Mouse (Mus musculus) MEL (cell line): ENCODE measurements at regions not wholly inside any gene's neighbourhood (a gene's known extent, or its start where the extent isn't known, plus 50 kb on each side); places are given as distances from the start of the nearest gene placed in this dataset.

Source experiments
- CTCF ChIP-seq, 3 experiments: IDR thresholded peaks in 2 of 3; conservative IDR thresholded peaks in 1 of 3; 2 replicates each; pipeline ENCODE4 v1.5.1; 2011 to 2012; ENCODE audit warnings: low read length in 3 of 3, low read depth in 2 of 3, mild to moderate bottlenecking in 2 of 3, improper control_type of control experiment in 1 of 3, inconsistent platforms in 1 of 3, mixed read lengths in 1 of 3, moderate library complexity in 1 of 3; ENCODE audit not compliant: control insufficient read depth in 1 of 3, insufficient read depth in 1 of 3, poor library complexity in 1 of 3, severe bottlenecking in 1 of 3
- GATA1 ChIP-seq: IDR thresholded peaks from 2 replicates; pipeline ENCODE4 v1.6.1; 2011; ENCODE audit warnings: low read depth, low read length, improper control_type of control experiment
- MXI1 ChIP-seq: IDR thresholded peaks from 2 replicates; pipeline ENCODE4 v1.6.1; 2011; ENCODE audit warnings: mild to moderate bottlenecking, low read depth, low read length, improper control_type of control experiment
- MYB ChIP-seq: IDR thresholded peaks from 2 replicates; pipeline ENCODE4 v1.6.1; 2011; ENCODE audit warnings: mild to moderate bottlenecking, low read depth, low read length, improper control_type of control experiment
- RAD21 ChIP-seq: IDR thresholded peaks from 2 replicates; pipeline ENCODE4 v1.6.1; 2011; ENCODE audit warnings: mild to moderate bottlenecking, low read depth, low read length, improper control_type of control experiment
- TAL1 ChIP-seq: IDR thresholded peaks from 2 replicates; pipeline ENCODE4 v1.6.1; 2012; ENCODE audit warnings: mild to moderate bottlenecking, inconsistent platforms, low read length, moderate library complexity, mixed read lengths
- TBP ChIP-seq: IDR thresholded peaks from 2 replicates; pipeline ENCODE4 v1.8.0; 2011; ENCODE audit warnings: low read depth, low read length, improper control_type of control experiment
- USF1 ChIP-seq: IDR thresholded peaks from 2 replicates; pipeline ENCODE4 v1.6.1; 2014; ENCODE audit warnings: low read depth, mild to moderate bottlenecking, inconsistent platforms, low read length, improper control_type of control experiment, moderate library complexity
- USF2 ChIP-seq, 2 experiments: IDR thresholded peaks; 2 replicates each; pipeline ENCODE4 v1.6.1; 2011 to 2012; ENCODE audit warnings: improper control_type of control experiment in 2 of 2, low read length in 2 of 2, borderline replicate concordance in 1 of 2, inconsistent platforms in 1 of 2, low read depth in 1 of 2, mild to moderate bottlenecking in 1 of 2; ENCODE audit not compliant: insufficient read depth in 1 of 2
- ZC3H11A ChIP-seq: IDR thresholded peaks from 2 replicates; pipeline ENCODE4 v1.6.1; 2012; ENCODE audit warnings: low read depth, mild to moderate bottlenecking, inconsistent platforms, low read length, improper control_type of control experiment

DNA sequence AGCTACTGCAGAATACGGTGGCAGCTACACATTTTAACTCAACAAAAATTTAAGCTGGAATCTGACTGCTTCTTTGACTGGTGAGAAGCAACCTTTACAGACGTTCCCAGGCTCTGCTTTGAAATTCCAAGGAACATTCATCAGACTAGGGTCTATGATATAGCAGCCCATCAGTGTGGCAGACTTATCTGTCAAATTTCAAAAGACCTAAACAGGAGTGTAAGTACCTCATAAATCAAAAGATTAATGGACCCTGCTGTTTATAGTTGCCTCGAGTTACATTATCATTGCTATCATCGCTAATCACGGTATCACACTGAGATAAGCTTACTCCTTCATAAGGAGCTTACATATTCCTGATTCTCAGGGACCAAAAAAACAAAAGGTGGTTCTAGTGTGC is 201.7 kb downstream of the Kcns3 start:
- no peak for TF ChIP-seq ZC3H11A
- no peak for TF ChIP-seq GATA1
- no peak for TF ChIP-seq TAL1
- TF ChIP-seq MXI1, result no peak
- no peak for TF ChIP-seq TBP
- no peak for TF ChIP-seq USF1
- TF ChIP-seq RAD21, result no peak
- no peak for TF ChIP-seq CTCF (IDR thresholded peaks at IDR 0.05 in 2 of 3, conservative IDR thresholded peaks at IDR 0.05 in 1 of 3; ENCODE audit: control insufficient read depth in 1 of 3, insufficient read depth in 1 of 3, low read depth in 2 of 3, low read length in 3 of 3, poor library complexity in 1 of 3, severe bottlenecking in 1 of 3)
- no peak for TF ChIP-seq MYB
- no peak for TF ChIP-seq USF2 (IDR thresholded peaks at IDR 0.05; ENCODE audit: borderline replicate concordance in 1 of 2, insufficient read depth in 1 of 2, low read depth in 1 of 2, low read length in 2 of 2)
